Mouse (Mus musculus): ENCODE measurements around the gene 4933424G06Rik. TPM values are rescaled to one million over a fixed set of nuclear protein-coding genes. Genes with fewer than 3 reads are reported as not detected.

4933424G06Rik gene
- polyA plus RNA-seq, 1 experiment: not detected

- Histone ChIP-seq H3K4me3 (ENCODE audit: insufficient read depth, low read depth, low read length) (no peak overlapping the region), H3K27ac (ENCODE audit: insufficient read depth, low read depth, low read length) (no peak overlapping the region), H3K4me1 (ENCODE audit: control insufficient read depth, insufficient read depth, low read length) (no peaks in the 10 kb centered on the region), H3K27me3 (replicated peaks; ENCODE audit: control insufficient read depth, insufficient read depth, low read length) (no peaks in the 10 kb centered on the region), H3K36me3 (ENCODE audit: control insufficient read depth, insufficient read depth, low read length) (no peaks in the 10 kb centered on the region)
- TF ChIP-seq CTCF (conservative IDR thresholded peaks at IDR 0.05; ENCODE audit: insufficient read depth, insufficient read length, low read depth, low read length) (no peak), POLR2A (IDR thresholded peaks at IDR 0.05; ENCODE audit: low read depth, low read length) (no peak)
- 91% methylated on average over 18 of the region's 18 CpGs for WGBS
- no peak for DNase-seq
Observed at GRCm38 (mm10) chr1:36759076-36759475, 49.1 kb downstream of the 4933424G06Rik start.

- DNase-seq: no peak
- H3K27ac ChIP-seq (ENCODE audit: insufficient read depth, low read depth, low read length): no peak overlapping the region
- WGBS: 70% methylated on average over 9 of the region's 9 CpGs
- TF ChIP-seq CTCF (conservative IDR thresholded peaks at IDR 0.05; ENCODE audit: insufficient read depth, insufficient read length, low read depth, low read length) (no peak), POLR2A (IDR thresholded peaks at IDR 0.05; ENCODE audit: low read depth, low read length) (no peak)
- H3K4me1 ChIP-seq (ENCODE audit: control insufficient read depth, insufficient read depth, low read length): no peaks in the 10 kb centered on the region
- no peaks in the 10 kb centered on the region for H3K27me3 ChIP-seq (replicated peaks; ENCODE audit: control insufficient read depth, insufficient read depth, low read length)
- H3K36me3 ChIP-seq (ENCODE audit: control insufficient read depth, insufficient read depth, low read length): no peaks in the 10 kb centered on the region
- no peak overlapping the region for H3K4me3 ChIP-seq (ENCODE audit: insufficient read depth, low read depth, low read length)
Observed at GRCm38 (mm10) chr1:36760401-36760800, 50.5 kb downstream of the 4933424G06Rik start.

- 91% methylated on average over 8 of the region's 8 CpGs for WGBS
- no peak for TF ChIP-seq POLR2A (IDR thresholded peaks at IDR 0.05; ENCODE audit: low read depth, low read length)
- TF ChIP-seq CTCF (conservative IDR thresholded peaks at IDR 0.05; ENCODE audit: insufficient read depth, insufficient read length, low read depth, low read length): no peak
- no peak for DNase-seq
- H3K27me3 ChIP-seq (replicated peaks; ENCODE audit: control insufficient read depth, insufficient read depth, low read length): no peaks in the 10 kb centered on the region
- no peaks in the 10 kb centered on the region for H3K36me3 ChIP-seq (ENCODE audit: control insufficient read depth, insufficient read depth, low read length)
- no peaks in the 10 kb centered on the region for H3K4me1 ChIP-seq (ENCODE audit: control insufficient read depth, insufficient read depth, low read length)
- no peak overlapping the region for H3K4me3 ChIP-seq (ENCODE audit: insufficient read depth, low read depth, low read length)
- H3K27ac ChIP-seq (ENCODE audit: insufficient read depth, low read depth, low read length): no peak overlapping the region
Observed at GRCm38 (mm10) chr1:36761061-36761460, 51.1 kb downstream of the 4933424G06Rik start.

- WGBS: 75% methylated on average over 11 of the region's 11 CpGs
- Histone ChIP-seq H3K36me3 (ENCODE audit: control insufficient read depth, insufficient read depth, low read length) (no peaks in the 10 kb centered on the region), H3K27me3 (replicated peaks; ENCODE audit: control insufficient read depth, insufficient read depth, low read length) (no peaks in the 10 kb centered on the region), H3K4me3 (ENCODE audit: insufficient read depth, low read depth, low read length) (no peak within 1 kb of the TSS), H3K27ac (ENCODE audit: insufficient read depth, low read depth, low read length) (no peak within 1 kb of the TSS), H3K4me1 (ENCODE audit: control insufficient read depth, insufficient read depth, low read length) (no peaks in the 10 kb centered on the region)
- TF ChIP-seq CTCF (conservative IDR thresholded peaks at IDR 0.05; ENCODE audit: insufficient read depth, insufficient read length, low read depth, low read length): no peak
- TF ChIP-seq POLR2A (IDR thresholded peaks at IDR 0.05; ENCODE audit: low read depth, low read length): no peak
- DNase-seq: no peak
Observed at GRCm38 (mm10) chr1:36761568-36761967, 51.6 kb downstream of the 4933424G06Rik start, which contains the start of gene Zap70. Gene Zap70, plus strand, starts transcription at chr1:36761798.

DNA sequence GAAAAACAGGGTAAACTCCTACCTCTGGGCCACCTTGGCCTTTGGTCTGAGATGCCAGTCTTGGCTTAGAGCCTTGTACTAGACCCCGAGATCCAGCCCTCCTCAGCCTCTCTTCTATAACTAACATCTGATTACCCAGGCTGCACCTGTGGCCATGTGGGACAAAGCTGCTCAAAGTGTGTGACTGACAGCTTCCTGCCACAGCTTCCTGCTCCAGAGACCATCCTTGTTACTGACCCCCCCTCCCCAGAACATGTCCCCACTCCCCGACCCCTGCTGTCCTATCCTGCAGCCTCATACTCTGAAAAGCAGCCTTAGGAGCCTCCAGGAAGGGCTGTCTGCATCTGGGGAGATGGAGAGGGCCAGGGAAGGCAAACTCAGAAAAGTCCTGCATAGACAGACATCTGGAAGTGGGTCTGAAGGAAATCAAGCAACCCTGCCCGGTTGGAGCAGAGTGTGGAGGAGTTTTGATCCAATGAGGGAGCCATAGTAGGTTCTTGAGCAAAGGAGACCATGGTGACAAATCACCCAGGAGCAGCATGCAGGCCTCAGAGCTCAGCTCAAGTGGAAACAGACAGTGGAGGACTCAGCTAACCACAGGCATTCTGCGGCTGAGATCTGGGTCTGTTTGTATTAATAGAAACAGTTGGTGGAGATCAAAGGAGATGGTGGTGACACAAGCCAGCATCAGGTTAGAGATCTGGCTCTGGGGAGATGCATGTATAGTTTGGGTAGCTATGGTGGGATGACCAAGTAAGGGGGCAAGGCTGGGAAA lies 56.7 kb downstream of the 4933424G06Rik start:
- TF ChIP-seq CTCF (conservative IDR thresholded peaks at IDR 0.05; ENCODE audit: insufficient read depth, insufficient read length, low read depth, low read length): no peak
- no peak for TF ChIP-seq POLR2A (IDR thresholded peaks at IDR 0.05; ENCODE audit: low read depth, low read length)
- H3K27ac ChIP-seq (ENCODE audit: insufficient read depth, low read depth, low read length): no peak overlapping the region
- H3K4me1 ChIP-seq (ENCODE audit: control insufficient read depth, insufficient read depth, low read length): no peaks in the 10 kb centered on the region
- H3K36me3 ChIP-seq (ENCODE audit: control insufficient read depth, insufficient read depth, low read length): no peaks in the 10 kb centered on the region
- 57% methylated on average over 4 of the region's 4 CpGs for WGBS
- no peak overlapping the region for H3K4me3 ChIP-seq (ENCODE audit: insufficient read depth, low read depth, low read length)
- DNase-seq: no peak
- no peaks in the 10 kb centered on the region for H3K27me3 ChIP-seq (replicated peaks; ENCODE audit: control insufficient read depth, insufficient read depth, low read length)

GRCm38 (mm10) chr1:36767321-36767720 lies 57.4 kb downstream of the 4933424G06Rik start:
- H3K36me3 ChIP-seq (ENCODE audit: control insufficient read depth, insufficient read depth, low read length): no peaks in the 10 kb centered on the region
- no peak for DNase-seq
- no peaks in the 10 kb centered on the region for H3K4me1 ChIP-seq (ENCODE audit: control insufficient read depth, insufficient read depth, low read length)
- no peak overlapping the region for H3K27ac ChIP-seq (ENCODE audit: insufficient read depth, low read depth, low read length)
- 29% methylated on average over 10 of the region's 10 CpGs for WGBS
- H3K4me3 ChIP-seq (ENCODE audit: insufficient read depth, low read depth, low read length): no peak overlapping the region
- no peaks in the 10 kb centered on the region for H3K27me3 ChIP-seq (replicated peaks; ENCODE audit: control insufficient read depth, insufficient read depth, low read length)
- TF ChIP-seq POLR2A (IDR thresholded peaks at IDR 0.05; ENCODE audit: low read depth, low read length) (no peak), CTCF (conservative IDR thresholded peaks at IDR 0.05; ENCODE audit: insufficient read depth, insufficient read length, low read depth, low read length) (no peak)

DNA sequence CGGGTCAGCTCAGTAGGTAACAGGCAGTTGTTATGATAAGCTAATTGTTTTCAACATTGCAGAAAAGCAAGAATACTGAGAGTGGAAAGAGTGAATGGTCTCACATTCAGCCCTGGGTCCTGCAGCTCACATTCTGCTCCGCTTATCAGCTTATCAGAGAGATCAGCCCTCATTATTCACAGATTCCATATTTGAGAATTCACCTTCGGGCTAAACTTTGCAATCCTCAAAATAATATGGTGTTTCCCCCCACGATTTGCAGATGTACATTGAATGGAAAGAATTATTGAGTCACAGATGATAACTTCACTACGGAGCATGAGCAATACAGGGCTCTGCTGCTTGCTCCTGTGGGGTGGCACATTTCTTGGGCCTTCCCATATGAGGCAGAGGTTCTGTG lies 58.8 kb downstream of the 4933424G06Rik start:
- WGBS: 80% methylated on average over 5 of the region's 5 CpGs
- DNase-seq: no peak
- Histone ChIP-seq H3K4me1 (ENCODE audit: control insufficient read depth, insufficient read depth, low read length) (no peaks in the 10 kb centered on the region), H3K27ac (ENCODE audit: insufficient read depth, low read depth, low read length) (no peak overlapping the region), H3K27me3 (replicated peaks; ENCODE audit: control insufficient read depth, insufficient read depth, low read length) (no peaks in the 10 kb centered on the region), H3K36me3 (ENCODE audit: control insufficient read depth, insufficient read depth, low read length) (no peaks in the 10 kb centered on the region), H3K4me3 (ENCODE audit: insufficient read depth, low read depth, low read length) (no peak overlapping the region)
- TF ChIP-seq POLR2A (IDR thresholded peaks at IDR 0.05; ENCODE audit: low read depth, low read length) (no peak), CTCF (conservative IDR thresholded peaks at IDR 0.05; ENCODE audit: insufficient read depth, insufficient read length, low read depth, low read length) (no peak)
